Mouse (Mus musculus): ENCODE results near the gene Cabcoco1. TPM values are rescaled to one million over a fixed set of nuclear protein-coding genes. Genes with fewer than 3 reads are reported as not detected.

Cabcoco1 gene
- total and polyA plus RNA-seq, 2 experiments, result 1.4 to 3.0 TPM

GRCm38 (mm10) chr10:68441931-68442662 lies 99.6 kb downstream of the Cabcoco1 start:
- WGBS, result 90% methylated on average over 10 of the region's 10 CpGs
- TF ChIP-seq CTCF (IDR thresholded peaks at IDR 0.05; ENCODE audit: low read depth, low read length), result no peak
- no peak for TF ChIP-seq POLR2A (IDR thresholded peaks at IDR 0.05; ENCODE audit: extremely low read depth, insufficient read depth, low read length)
- peaks cover 18% of the 10 kb centered on the region for H3K4me1 ChIP-seq (ENCODE audit: control insufficient read depth, insufficient read depth, low read length)
- no peak overlapping the region for H3K9ac ChIP-seq (ENCODE audit: low read depth, low read length)
- H3K4me3 ChIP-seq (ENCODE audit: insufficient read depth, low read depth, low read length), result no peak overlapping the region
- no peaks in the 10 kb centered on the region for H3K36me3 ChIP-seq (ENCODE audit: control insufficient read depth, insufficient read depth, low read length)
- DNase-seq (ENCODE audit: extremely low read depth, low read depth, low spot score), result no peak
- no peak overlapping the region for H3K27ac ChIP-seq (replicated peaks; ENCODE audit: insufficient read depth, low read depth, low read length)
- H3K27me3 ChIP-seq (ENCODE audit: control insufficient read depth, insufficient read depth, low read length), result no peaks in the 10 kb centered on the region
- H3K79me2 ChIP-seq (ENCODE audit: control insufficient read depth, insufficient read depth, low read length), result no peaks in the 10 kb centered on the region

- WGBS, result 61% methylated on average over 8 of the region's 8 CpGs
- no peaks in the 10 kb centered on the region for H3K36me3 ChIP-seq (ENCODE audit: control insufficient read depth, insufficient read depth, low read length)
- TF ChIP-seq CTCF (IDR thresholded peaks at IDR 0.05; ENCODE audit: low read depth, low read length) (no peak), POLR2A (IDR thresholded peaks at IDR 0.05; ENCODE audit: extremely low read depth, insufficient read depth, low read length) (no peak)
- no peak overlapping the region for H3K4me3 ChIP-seq (ENCODE audit: insufficient read depth, low read depth, low read length)
- H3K79me2 ChIP-seq (ENCODE audit: control insufficient read depth, insufficient read depth, low read length), result no peaks in the 10 kb centered on the region
- peak; percentile 71 for DNase-seq (ENCODE audit: extremely low read depth, low read depth, low spot score)
- no peaks in the 10 kb centered on the region for H3K27me3 ChIP-seq (ENCODE audit: control insufficient read depth, insufficient read depth, low read length)
- no peak overlapping the region for H3K27ac ChIP-seq (replicated peaks; ENCODE audit: insufficient read depth, low read depth, low read length)
- no peak overlapping the region for H3K9ac ChIP-seq (ENCODE audit: low read depth, low read length)
- H3K4me1 ChIP-seq (ENCODE audit: control insufficient read depth, insufficient read depth, low read length), result peaks cover 16% of the 10 kb centered on the region
Observed at GRCm38 (mm10) chr10:68440515-68440914, 101.2 kb downstream of the Cabcoco1 start.

- Histone ChIP-seq H3K4me1 (ENCODE audit: control insufficient read depth, insufficient read depth, low read length) (peaks cover 8% of the 10 kb centered on the region; the same call in 1 of the 2 replicates), H3K36me3 (ENCODE audit: control insufficient read depth, insufficient read depth, low read length) (no peaks in the 10 kb centered on the region), H3K9ac (ENCODE audit: low read depth, low read length) (no peak overlapping the region), H3K4me3 (ENCODE audit: insufficient read depth, low read depth, low read length) (no peak overlapping the region), H3K27ac (replicated peaks; ENCODE audit: insufficient read depth, low read depth, low read length) (peak overlapping the region; percentile 79), H3K79me2 (ENCODE audit: control insufficient read depth, insufficient read depth, low read length) (no peaks in the 10 kb centered on the region), H3K27me3 (ENCODE audit: control insufficient read depth, insufficient read depth, low read length) (no peaks in the 10 kb centered on the region)
- TF ChIP-seq POLR2A (IDR thresholded peaks at IDR 0.05; ENCODE audit: extremely low read depth, insufficient read depth, low read length), result no peak
- 30% methylated on average over 7 of the region's 7 CpGs for WGBS
- DNase-seq (ENCODE audit: extremely low read depth, low read depth, low spot score), result peak; percentile 91
Observed at GRCm38 (mm10) chr10:68435754-68436153, 105.9 kb downstream of the Cabcoco1 start.

GRCm38 (mm10) chr10:68435001-68435560 lies 106.6 kb downstream of the Cabcoco1 start:
- DNase-seq (ENCODE audit: extremely low read depth, low read depth, low spot score), result peak; percentile 80
- peaks cover 8% of the 10 kb centered on the region; the same call in 1 of the 2 replicates for H3K4me1 ChIP-seq (ENCODE audit: control insufficient read depth, insufficient read depth, low read length)
- H3K27ac ChIP-seq (replicated peaks; ENCODE audit: insufficient read depth, low read depth, low read length), result no peak overlapping the region
- H3K27me3 ChIP-seq (ENCODE audit: control insufficient read depth, insufficient read depth, low read length), result no peaks in the 10 kb centered on the region
- H3K36me3 ChIP-seq (ENCODE audit: control insufficient read depth, insufficient read depth, low read length), result no peaks in the 10 kb centered on the region
- no peak overlapping the region for H3K9ac ChIP-seq (ENCODE audit: low read depth, low read length)
- 61% methylated on average over 13 of the region's 13 CpGs for WGBS
- H3K79me2 ChIP-seq (ENCODE audit: control insufficient read depth, insufficient read depth, low read length), result no peaks in the 10 kb centered on the region
- TF ChIP-seq POLR2A (IDR thresholded peaks at IDR 0.05; ENCODE audit: extremely low read depth, insufficient read depth, low read length), result no peak
- no peak for TF ChIP-seq CTCF (IDR thresholded peaks at IDR 0.05; ENCODE audit: low read depth, low read length)
- H3K4me3 ChIP-seq (ENCODE audit: insufficient read depth, low read depth, low read length), result no peak overlapping the region

GRCm38 (mm10) chr10:68434045-68434639 lies 107.6 kb downstream of the Cabcoco1 start:
- TF ChIP-seq POLR2A (IDR thresholded peaks at IDR 0.05; ENCODE audit: extremely low read depth, insufficient read depth, low read length), result no peak
- TF ChIP-seq CTCF (IDR thresholded peaks at IDR 0.05; ENCODE audit: low read depth, low read length), result no peak
- no peak overlapping the region for H3K27ac ChIP-seq (replicated peaks; ENCODE audit: insufficient read depth, low read depth, low read length)
- H3K27me3 ChIP-seq (ENCODE audit: control insufficient read depth, insufficient read depth, low read length), result no peaks in the 10 kb centered on the region
- 94% methylated on average over 9 of the region's 9 CpGs for WGBS
- no peak overlapping the region for H3K9ac ChIP-seq (ENCODE audit: low read depth, low read length)
- H3K36me3 ChIP-seq (ENCODE audit: control insufficient read depth, insufficient read depth, low read length), result no peaks in the 10 kb centered on the region
- DNase-seq (ENCODE audit: extremely low read depth, low read depth, low spot score), result no peak
- peaks cover 8% of the 10 kb centered on the region; the same call in 1 of the 2 replicates for H3K4me1 ChIP-seq (ENCODE audit: control insufficient read depth, insufficient read depth, low read length)
- no peak overlapping the region for H3K4me3 ChIP-seq (ENCODE audit: insufficient read depth, low read depth, low read length)
- H3K79me2 ChIP-seq (ENCODE audit: control insufficient read depth, insufficient read depth, low read length), result no peaks in the 10 kb centered on the region

Data from liver, adult 2 months (tissue).